Mouse (Mus musculus) heart, embryonic 11.5 days (tissue): ENCODE measurements at regions not wholly inside any gene's neighbourhood (a gene's known extent, or its start where the extent isn't known, plus 50 kb on each side); places are given as distances from the start of the nearest gene placed in this dataset.

ENCODE experiments used
- ATAC-seq: fragments of 200-750 bp; cut with Nextera tagmentation; replicated peaks from 2 replicates; pipeline ENCODE4 v1.8.0; 2017; ENCODE audit warnings: moderate library complexity; ENCODE audit not compliant: insufficient number of reproducible peaks, low FRiP score, low TSS enrichment
- H3K27ac ChIP-seq: fragments of 300-500 bp; sonication (generic); 2 replicates; pipeline ENCODE4 v1.5.1; 2014; ENCODE audit warnings: mild to moderate bottlenecking, low read depth, low read length
- H3K27me3 ChIP-seq: fragments of 300-500 bp; sonication (generic); 2 replicates; pipeline ENCODE4 v1.6.1; 2014; ENCODE audit warnings: mild to moderate bottlenecking, low read length, mixed read lengths; ENCODE audit not compliant: control insufficient read depth, insufficient read depth
- H3K36me3 ChIP-seq: fragments of 300-500 bp; sonication (generic); 2 replicates; pipeline ENCODE4 v1.6.1; 2014; ENCODE audit warnings: mild to moderate bottlenecking, low read length, moderate library complexity, mixed read lengths; ENCODE audit not compliant: control insufficient read depth, insufficient read depth
- H3K4me1 ChIP-seq: fragments of 300-500 bp; sonication (generic); 2 replicates; pipeline ENCODE4 v1.6.1; 2014; ENCODE audit warnings: low read length; ENCODE audit not compliant: control insufficient read depth, insufficient read depth
- H3K4me2 ChIP-seq: fragments of 300-500 bp; sonication (generic); 2 replicates; pipeline ENCODE4 v1.6.1; 2014; ENCODE audit warnings: mild to moderate bottlenecking, moderate library complexity
- H3K4me3 ChIP-seq: fragments of 300-500 bp; sonication (generic); 2 replicates; pipeline ENCODE4 v1.5.1; 2014; ENCODE audit warnings: low read depth, low read length
- H3K9ac ChIP-seq: fragments of 300-500 bp; sonication (generic); 2 replicates; pipeline ENCODE4 v1.6.1; 2014; ENCODE audit warnings: mild to moderate bottlenecking, low read depth, low read length, moderate library complexity
- H3K9me3 ChIP-seq: fragments of 300-500 bp; sonication (generic); replicated peaks from 2 replicates; pipeline ENCODE4 v1.6.1; 2016; ENCODE audit warnings: low read length; ENCODE audit not compliant: control insufficient read depth
- WGBS: fragments of 180-500 bp; shearing (Covaris S2); extraction: QIAGEN DNeasy Blood & Tissue Kit; methylation state at CpG from one replicate; pipeline ENCODE4 v1.1.7; 2014; ENCODE audit not compliant: insufficient replicate concordance; 5-methylcytosine and 5-hydroxymethylcytosine counted together

DNA sequence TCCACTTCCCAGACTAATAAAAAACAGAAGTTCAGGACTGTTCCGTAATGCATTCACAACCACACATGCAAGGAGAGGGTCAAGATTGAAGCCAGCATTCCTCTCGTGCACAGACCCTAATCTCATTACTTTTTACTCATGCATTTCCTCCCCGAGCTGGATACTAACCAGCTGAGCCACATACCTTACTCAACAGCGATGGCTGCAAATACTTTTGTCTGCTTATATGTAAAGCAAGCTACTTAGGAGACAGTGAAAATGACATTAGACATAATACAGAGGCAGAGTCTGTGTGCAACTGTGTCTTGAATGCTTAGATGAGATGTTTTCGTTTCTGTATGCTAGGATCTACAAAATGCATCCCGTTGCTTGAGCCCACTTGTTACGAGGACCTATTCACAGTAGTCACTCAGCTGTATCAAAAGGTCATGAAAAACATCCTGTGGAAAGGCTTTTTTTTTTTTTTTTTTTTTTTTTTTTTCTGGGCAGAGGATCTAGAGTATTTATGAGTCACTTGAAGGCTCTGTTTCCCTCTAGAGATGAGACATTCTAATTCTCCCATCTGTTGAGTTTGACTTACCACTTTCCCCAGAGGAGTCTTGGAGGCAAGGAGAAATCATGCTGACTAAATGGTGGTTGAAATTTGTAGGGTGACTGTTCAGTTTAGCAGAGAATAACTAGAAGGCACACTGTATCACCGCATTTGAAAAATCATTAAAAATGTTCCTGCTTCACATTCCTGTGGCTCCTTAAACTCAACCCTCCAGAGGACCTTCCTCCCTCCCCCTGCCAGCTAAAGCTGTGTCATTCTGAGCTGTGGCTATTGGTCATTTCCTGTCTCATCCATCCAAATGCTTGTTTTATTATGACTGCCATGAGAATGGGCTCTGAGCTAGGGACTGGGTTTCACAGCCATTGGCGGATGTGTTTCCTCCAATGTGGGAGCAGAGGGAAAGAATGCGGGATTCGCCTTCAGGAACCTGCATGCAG lies 1364.1 kb upstream of the A1bg start:
- no peak for ATAC-seq
- no peaks in the 10 kb centered on the region for H3K9me3 ChIP-seq
- no peaks in the 10 kb centered on the region for H3K4me1 ChIP-seq
- H3K36me3 ChIP-seq: no peaks in the 10 kb centered on the region
- H3K27ac ChIP-seq: 0 out of 2 replicates have a peak overlapping the region, but pooled peaks have one; percentile 1
- H3K4me2 ChIP-seq: no peak overlapping the region
- no peak overlapping the region for H3K4me3 ChIP-seq
- H3K9ac ChIP-seq: no peak overlapping the region
- WGBS: 55% methylated on average over 11 of the region's 11 CpGs
- H3K27me3 ChIP-seq: no peaks in the 10 kb centered on the region

GRCm38 (mm10) chr15:62284606-62285531 lies 1362.1 kb upstream of the A1bg start:
- H3K9ac ChIP-seq: no peak overlapping the region
- no peaks in the 10 kb centered on the region for H3K9me3 ChIP-seq
- 87% methylated on average over 7 of the region's 7 CpGs for WGBS
- no peak overlapping the region for H3K27ac ChIP-seq
- no peaks in the 10 kb centered on the region for H3K4me1 ChIP-seq
- no peaks in the 10 kb centered on the region for H3K27me3 ChIP-seq
- no peaks in the 10 kb centered on the region for H3K36me3 ChIP-seq
- ATAC-seq: no peak
- no peak overlapping the region for H3K4me3 ChIP-seq
- H3K4me2 ChIP-seq: no peak overlapping the region

- H3K4me2 ChIP-seq: no peak overlapping the region
- no peak overlapping the region for H3K27ac ChIP-seq
- no peak for ATAC-seq
- no peaks in the 10 kb centered on the region for H3K9me3 ChIP-seq
- no peaks in the 10 kb centered on the region for H3K27me3 ChIP-seq
- no peak overlapping the region for H3K9ac ChIP-seq
- 69% methylated on average over 6 of the region's 6 CpGs for WGBS
- no peaks in the 10 kb centered on the region for H3K36me3 ChIP-seq
- H3K4me3 ChIP-seq: no peak overlapping the region
- H3K4me1 ChIP-seq: no peaks in the 10 kb centered on the region
Observed at GRCm38 (mm10) chr15:62283661-62284429, 1361.0 kb upstream of the A1bg start.

DNA sequence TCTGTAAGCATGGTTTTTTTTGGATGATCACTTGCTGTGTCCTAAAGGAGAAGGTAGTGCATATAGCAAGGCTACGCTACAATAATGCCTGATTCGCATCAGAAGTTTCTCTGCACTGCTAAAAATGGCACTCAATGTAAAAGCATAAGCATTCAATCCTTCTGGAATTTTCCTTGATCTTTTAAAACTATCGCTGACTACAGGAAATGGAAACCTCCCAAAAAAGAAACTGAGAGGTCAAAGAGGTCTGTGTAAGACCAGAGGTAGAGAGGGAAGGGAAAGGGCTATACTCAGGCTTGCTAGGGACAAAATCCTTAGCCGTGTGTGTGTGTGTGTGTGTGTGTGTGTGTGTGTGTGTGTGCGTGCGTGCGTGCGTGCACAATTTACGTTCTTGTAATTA lies 1359.8 kb upstream of the A1bg start:
- no peak overlapping the region for H3K9ac ChIP-seq
- no peak overlapping the region for H3K27ac ChIP-seq
- no peak overlapping the region for H3K4me3 ChIP-seq
- no peak for ATAC-seq
- H3K4me1 ChIP-seq: no peaks in the 10 kb centered on the region
- no peaks in the 10 kb centered on the region for H3K27me3 ChIP-seq
- no peak overlapping the region for H3K4me2 ChIP-seq
- WGBS: 75% methylated on average over 9 of the region's 9 CpGs
- H3K9me3 ChIP-seq: no peaks in the 10 kb centered on the region
- no peaks in the 10 kb centered on the region for H3K36me3 ChIP-seq

DNA sequence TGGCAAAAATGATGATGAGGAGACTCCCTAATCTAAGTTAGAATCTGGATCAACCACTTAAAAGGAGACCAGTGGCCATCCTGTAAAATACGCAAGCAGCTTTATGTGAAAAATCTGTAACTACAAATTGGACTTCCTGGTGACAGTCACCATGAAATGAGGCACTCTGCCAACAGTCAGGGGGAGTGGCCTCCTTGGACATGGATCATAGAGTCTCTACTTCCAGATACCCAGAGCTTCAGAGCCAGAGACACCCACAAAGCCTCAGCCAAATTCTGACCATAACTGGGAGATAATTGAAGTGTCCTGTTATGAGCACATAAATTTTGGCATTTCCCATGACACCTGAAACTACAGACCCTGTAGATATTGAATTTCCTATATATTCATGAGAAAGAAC lies 1359.3 kb upstream of the A1bg start:
- Histone ChIP-seq H3K4me1 (no peaks in the 10 kb centered on the region), H3K9ac (no peak overlapping the region), H3K4me3 (no peak overlapping the region), H3K27me3 (no peaks in the 10 kb centered on the region), H3K27ac (no peak overlapping the region), H3K9me3 (no peaks in the 10 kb centered on the region), H3K36me3 (no peaks in the 10 kb centered on the region), H3K4me2 (no peak overlapping the region)
- no peak for ATAC-seq
- 73% methylated on average over 1 of the region's 1 CpGs for WGBS

- no peaks in the 10 kb centered on the region for H3K27me3 ChIP-seq
- 79% methylated on average over 2 of the region's 2 CpGs for WGBS
Observed at GRCm38 (mm10) chr15:62279526-62279925, 1356.7 kb upstream of the A1bg start.

GRCm38 (mm10) chr15:62274818-62275217 lies 1352.0 kb upstream of the A1bg start:
- H3K36me3 ChIP-seq: no peaks in the 10 kb centered on the region
- no peaks in the 10 kb centered on the region for H3K27me3 ChIP-seq
- H3K4me3 ChIP-seq: no peak overlapping the region
- H3K4me1 ChIP-seq: no peaks in the 10 kb centered on the region
- H3K9me3 ChIP-seq: no peaks in the 10 kb centered on the region
- H3K4me2 ChIP-seq: no peak overlapping the region
- H3K27ac ChIP-seq: no peak overlapping the region
- H3K9ac ChIP-seq: no peak overlapping the region
- 88% methylated on average over 1 of the region's 1 CpGs for WGBS
- no peak for ATAC-seq

More at GRCm38 (mm10) chr15:62279526-62279925, 1356.7 kb upstream of the A1bg start:
- Histone ChIP-seq H3K4me1 (no peaks in the 10 kb centered on the region), H3K27ac (no peak overlapping the region), H3K9me3 (no peaks in the 10 kb centered on the region), H3K4me3 (no peak overlapping the region), H3K36me3 (no peaks in the 10 kb centered on the region), H3K4me2 (no peak overlapping the region), H3K9ac (no peak overlapping the region)
- no peak for ATAC-seq

GRCm38 (mm10) chr15:62273855-62274488 lies 1351.2 kb upstream of the A1bg start:
- Histone ChIP-seq H3K27ac (no peak overlapping the region), H3K36me3 (no peaks in the 10 kb centered on the region), H3K4me3 (no peak overlapping the region), H3K9ac (no peak overlapping the region), H3K4me2 (no peak overlapping the region), H3K27me3 (no peaks in the 10 kb centered on the region), H3K9me3 (no peaks in the 10 kb centered on the region), H3K4me1 (no peaks in the 10 kb centered on the region)
- no peak for ATAC-seq
- WGBS: 82% methylated on average over 1 of the region's 1 CpGs
